Mouse (Mus musculus) left cerebral cortex, postnatal 10 days (tissue): ENCODE data around the gene Plk4. TPM values are rescaled to one million over a fixed set of nuclear protein-coding genes. Genes with fewer than 3 reads are reported as not detected.

ENCODE experiments used
- total RNA-seq, 2 experiments: library from RNA; stranded (reverse); gene quantifications; 2 replicates each; pipeline ENCODE4 v1.2.3; 2021

Plk4 gene
- total RNA-seq, 2 experiments from 2014 or later: 5.8 to 7.0 TPM

Other genes with a start within 250 kb of the Plk4 start
- under 1 TPM in 1 of 2 experiments, not detected in 1; 0.36 TPM for gene Slc25a31, start 91.2 kb upstream of the Plk4 start, total RNA-seq
- gene Hspa4l, start 55.5 kb upstream of the Plk4 start, total RNA-seq: 100 to 1,000 TPM in 1 of 2 experiments, 10 to 100 TPM in 1; 92.8 to 101 TPM
- 10 to 100 TPM; 16.8 to 18.2 TPM for gene Mfsd8, start 46.9 kb downstream of the Plk4 start, total RNA-seq
- gene Abhd18, start 47.0 kb downstream of the Plk4 start, total RNA-seq: 10 to 100 TPM; 13.5 to 15.2 TPM
- under 1 TPM; 0.17 to 0.24 TPM for gene 1700034I23Rik, start 102.5 kb downstream of the Plk4 start, total RNA-seq
- 10 to 100 TPM; 23.9 to 24.5 TPM for gene Larp1b, start 149.8 kb downstream of the Plk4 start, total RNA-seq